Mouse (Mus musculus): Measurements from ENCODE around the gene Sigmar1. TPM values are rescaled to one million over a fixed set of nuclear protein-coding genes. Genes with fewer than 3 reads are reported as not detected.

Gene Sigmar1
- polyA plus RNA-seq, 1 experiment, result 60.0 TPM

GRCm38 (mm10) chr4:41715082-41715481 lies 40.9 kb downstream of the Sigmar1 start:
- TF ChIP-seq POLR2A (IDR thresholded peaks at IDR 0.05; ENCODE audit: borderline replicate concordance, extremely low read depth, insufficient read depth, insufficient read length, poor library complexity, severe bottlenecking) (no peak), CTCF (IDR thresholded peaks at IDR 0.05; ENCODE audit: borderline replicate concordance, extremely low read depth, insufficient read depth, insufficient read length) (no peak)

GRCm38 (mm10) chr4:41714276-41714675 lies 41.7 kb downstream of the Sigmar1 start:
- TF ChIP-seq POLR2A (IDR thresholded peaks at IDR 0.05; ENCODE audit: borderline replicate concordance, extremely low read depth, insufficient read depth, insufficient read length, poor library complexity, severe bottlenecking), result no peak
- TF ChIP-seq CTCF (IDR thresholded peaks at IDR 0.05; ENCODE audit: borderline replicate concordance, extremely low read depth, insufficient read depth, insufficient read length), result peak; percentile 89

More at GRCm38 (mm10) chr4:41715082-41715481, 40.9 kb downstream of the Sigmar1 start:
- DNase-seq (ENCODE audit: low read depth), result no peak

DNA sequence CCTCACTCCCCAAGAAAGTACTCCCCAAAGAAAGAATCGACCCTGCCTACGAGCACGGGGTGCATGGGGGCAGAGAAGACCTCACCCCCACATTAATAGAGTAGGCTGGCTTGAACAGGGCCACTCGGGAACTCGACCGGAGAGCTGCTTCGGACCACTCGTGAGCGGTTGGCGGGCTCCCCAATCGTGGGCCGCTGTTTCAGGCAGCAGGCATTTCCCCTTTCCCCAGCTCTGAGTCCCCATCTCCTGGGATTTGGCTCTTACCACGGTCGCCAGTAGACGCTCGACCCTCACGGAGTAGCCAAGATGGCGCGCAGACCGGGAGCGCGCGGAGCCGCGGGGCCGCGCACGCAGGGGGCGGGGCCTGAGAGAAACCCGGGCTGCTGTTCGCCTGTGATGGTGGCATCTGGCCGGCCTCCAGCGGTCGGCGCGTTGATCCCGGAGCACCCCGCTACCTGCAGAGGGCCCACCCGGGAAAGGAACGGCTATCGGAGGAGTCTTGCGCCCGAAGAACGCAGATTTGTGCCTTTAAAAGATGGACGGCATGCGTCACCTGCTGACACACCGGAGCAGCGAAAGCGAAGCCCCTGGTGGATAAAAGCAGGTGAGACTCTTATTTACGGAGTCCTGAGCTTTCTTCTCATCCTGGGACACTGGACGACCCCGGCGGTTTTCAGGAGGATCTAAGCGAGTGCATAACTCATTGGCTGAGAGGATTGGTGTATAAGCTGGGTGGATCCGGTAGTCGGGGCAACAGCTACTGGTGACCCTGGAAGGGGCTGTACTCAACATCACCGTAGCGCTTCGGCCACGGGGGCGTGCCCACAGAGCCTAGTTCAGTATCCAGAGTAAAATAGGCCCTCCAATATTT lies 42.5 kb downstream of the Sigmar1 start, which contains the start of gene Rpp25l:
Gene Rpp25l, minus strand, starts transcription at position 338 of the 871 bp plus-strand sequence.
- peak; percentile 90 for DNase-seq (ENCODE audit: low read depth)
- TF ChIP-seq POLR2A (IDR thresholded peaks at IDR 0.05; ENCODE audit: borderline replicate concordance, extremely low read depth, insufficient read depth, insufficient read length, poor library complexity, severe bottlenecking) (peak; percentile 91), CTCF (IDR thresholded peaks at IDR 0.05; ENCODE audit: borderline replicate concordance, extremely low read depth, insufficient read depth, insufficient read length) (peak; percentile 43)

More at GRCm38 (mm10) chr4:41714276-41714675, 41.7 kb downstream of the Sigmar1 start:
- peak; percentile 85 for DNase-seq (ENCODE audit: low read depth)

DNA sequence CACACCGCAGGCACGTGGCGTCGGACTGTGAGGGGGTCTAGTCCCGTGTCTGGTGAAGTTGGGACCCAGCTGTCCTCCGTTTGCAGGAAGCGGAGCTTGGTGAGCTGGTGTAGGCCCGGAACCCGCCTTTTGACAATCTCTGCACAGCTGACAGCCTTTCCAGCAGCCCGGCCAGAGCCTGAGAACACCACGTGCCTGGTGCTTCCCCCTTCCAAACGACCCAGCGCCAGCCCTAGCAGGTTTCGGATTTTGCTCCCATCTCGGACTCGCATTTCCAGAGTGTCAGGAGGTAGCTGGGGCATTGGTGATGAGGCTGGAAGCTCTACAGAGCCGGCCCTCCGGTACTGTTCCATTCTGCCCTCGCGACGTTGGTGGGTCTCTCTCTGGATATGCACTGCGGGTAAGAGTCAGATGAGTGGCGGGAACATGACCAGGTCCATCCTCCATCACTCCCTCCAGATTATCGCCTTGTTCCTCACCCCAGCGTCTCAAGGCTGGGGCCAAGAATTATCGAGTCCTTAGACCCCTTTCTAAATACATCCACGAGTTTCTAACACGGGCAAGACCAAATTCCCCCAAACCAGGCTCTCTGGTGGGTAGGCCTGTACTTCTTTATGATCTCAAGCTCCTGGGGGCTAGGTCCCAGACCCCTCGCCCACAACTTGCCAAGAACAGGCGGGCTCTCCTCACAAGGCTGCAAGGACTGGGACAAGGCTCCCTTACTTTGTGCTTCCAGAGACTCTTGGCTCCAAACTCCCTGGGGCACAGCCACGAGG lies 43.3 kb downstream of the Sigmar1 start:
- no peak for TF ChIP-seq POLR2A (IDR thresholded peaks at IDR 0.05; ENCODE audit: borderline replicate concordance, extremely low read depth, insufficient read depth, insufficient read length, poor library complexity, severe bottlenecking)
- no peak for TF ChIP-seq CTCF (IDR thresholded peaks at IDR 0.05; ENCODE audit: borderline replicate concordance, extremely low read depth, insufficient read depth, insufficient read length)
- no peak for DNase-seq (ENCODE audit: low read depth)

DNA sequence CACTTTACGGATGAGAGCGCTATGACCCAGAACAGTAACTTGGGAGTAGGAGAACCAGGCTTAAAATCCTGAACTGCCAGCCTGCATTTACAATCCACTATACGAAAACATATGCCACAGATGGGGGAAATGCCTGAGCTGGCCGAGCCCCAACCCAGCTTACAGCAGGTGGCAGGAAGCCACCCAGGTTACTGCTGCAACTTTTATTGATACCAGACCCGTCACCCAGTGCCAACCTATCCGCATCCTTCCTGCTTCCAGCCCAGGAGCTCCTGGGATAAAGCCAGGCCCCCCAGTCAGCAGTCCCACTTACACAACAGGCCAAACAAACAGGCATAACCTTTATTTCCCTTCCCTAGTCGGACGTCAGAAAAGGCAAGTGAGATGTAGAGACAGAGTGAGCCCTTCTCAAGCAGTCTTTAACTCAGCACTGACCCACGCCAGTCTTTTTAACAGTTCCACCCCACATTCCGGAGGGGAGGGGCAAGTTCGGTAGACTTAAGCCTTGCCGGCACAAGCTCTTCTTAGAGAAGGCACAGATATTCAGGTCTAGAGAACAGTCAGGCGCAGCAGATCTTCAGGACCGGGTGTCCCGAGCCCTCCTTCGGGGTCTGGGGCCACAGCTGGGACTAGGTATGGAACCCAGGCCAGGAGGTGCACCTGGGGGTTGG lies 44.1 kb downstream of the Sigmar1 start:
- peak; percentile 63 for DNase-seq (ENCODE audit: low read depth)
- no peak for TF ChIP-seq POLR2A (IDR thresholded peaks at IDR 0.05; ENCODE audit: borderline replicate concordance, extremely low read depth, insufficient read depth, insufficient read length, poor library complexity, severe bottlenecking)
- TF ChIP-seq CTCF (IDR thresholded peaks at IDR 0.05; ENCODE audit: borderline replicate concordance, extremely low read depth, insufficient read depth, insufficient read length), result no peak

DNA sequence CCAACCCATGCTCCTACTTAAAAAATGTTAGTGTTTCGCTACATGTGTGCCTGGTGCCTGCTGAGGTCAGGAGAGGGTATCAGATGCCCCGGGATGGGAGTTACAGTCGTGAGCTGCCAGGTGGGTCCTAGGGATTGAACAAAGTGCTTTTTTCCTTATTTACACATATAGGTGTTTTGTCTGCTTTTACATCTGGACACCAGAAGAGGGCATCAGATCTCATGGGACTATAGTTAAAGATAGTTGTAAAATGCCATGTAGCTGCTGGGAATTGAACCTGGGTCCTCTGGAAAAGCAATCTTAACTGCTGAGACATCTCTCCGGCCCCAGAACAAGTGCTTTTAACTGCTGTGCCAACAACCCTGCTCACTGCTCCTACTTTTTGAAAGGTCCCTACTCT lies 45.7 kb downstream of the Sigmar1 start:
- no peak for TF ChIP-seq CTCF (IDR thresholded peaks at IDR 0.05; ENCODE audit: borderline replicate concordance, extremely low read depth, insufficient read depth, insufficient read length)
- TF ChIP-seq POLR2A (IDR thresholded peaks at IDR 0.05; ENCODE audit: borderline replicate concordance, extremely low read depth, insufficient read depth, insufficient read length, poor library complexity, severe bottlenecking), result no peak
- DNase-seq (ENCODE audit: low read depth), result no peak

GRCm38 (mm10) chr4:41708192-41708745 lies 47.7 kb downstream of the Sigmar1 start:
- DNase-seq (ENCODE audit: low read depth), result peak; percentile 85
- 0 out of 2 replicates have a peak, but pooled peaks have one; percentile 36 for TF ChIP-seq CTCF (IDR thresholded peaks at IDR 0.05; ENCODE audit: borderline replicate concordance, extremely low read depth, insufficient read depth, insufficient read length)
- no peak for TF ChIP-seq POLR2A (IDR thresholded peaks at IDR 0.05; ENCODE audit: borderline replicate concordance, extremely low read depth, insufficient read depth, insufficient read length, poor library complexity, severe bottlenecking)

- peak; percentile 96 for DNase-seq (ENCODE audit: low read depth)
- TF ChIP-seq POLR2A (IDR thresholded peaks at IDR 0.05; ENCODE audit: borderline replicate concordance, extremely low read depth, insufficient read depth, insufficient read length, poor library complexity, severe bottlenecking) (no peak), CTCF (IDR thresholded peaks at IDR 0.05; ENCODE audit: borderline replicate concordance, extremely low read depth, insufficient read depth, insufficient read length) (peak; percentile 79)
Measured at GRCm38 (mm10) chr4:41707011-41707535, 48.9 kb downstream of the Sigmar1 start.

DNA sequence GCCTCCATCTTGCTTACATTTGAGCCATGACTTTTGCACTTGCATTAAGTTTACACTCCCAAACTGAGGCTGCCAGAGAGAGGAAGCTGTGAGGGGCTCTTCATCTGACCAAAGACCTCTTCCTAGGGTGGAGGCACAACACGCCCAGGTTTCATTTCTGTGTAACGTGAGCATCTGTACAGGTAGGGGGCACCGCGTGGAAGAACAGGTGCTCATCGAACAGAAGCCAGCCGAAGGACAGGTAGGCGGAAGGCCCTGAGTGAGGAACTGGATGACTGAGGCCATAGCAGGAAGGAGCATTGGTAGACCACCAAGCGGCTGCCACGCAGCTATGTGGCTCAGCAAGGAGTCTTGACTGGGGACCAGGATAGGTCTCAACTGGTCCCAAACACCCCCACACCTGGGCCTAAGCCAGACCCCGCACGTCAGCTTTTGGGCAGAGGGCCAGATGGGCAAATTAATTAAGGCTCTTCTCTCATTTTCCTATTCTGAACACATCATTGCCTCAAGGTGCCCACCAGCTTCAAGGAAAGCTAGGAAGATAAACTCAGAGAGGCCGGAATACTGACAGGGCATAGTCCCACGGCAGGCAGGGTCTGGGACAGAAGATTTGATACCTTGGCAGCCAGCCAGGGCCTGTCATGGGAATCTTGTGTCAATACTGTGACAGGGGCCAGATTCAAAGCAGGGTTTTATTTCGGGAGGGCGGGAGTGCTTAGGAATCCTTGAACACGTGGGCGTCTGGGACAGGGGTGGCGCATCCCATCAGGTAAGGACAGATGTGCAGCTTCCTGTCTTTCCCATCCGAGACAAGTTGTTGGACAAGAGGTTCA lies 49.8 kb downstream of the Sigmar1 start:
- TF ChIP-seq POLR2A (IDR thresholded peaks at IDR 0.05; ENCODE audit: borderline replicate concordance, extremely low read depth, insufficient read depth, insufficient read length, poor library complexity, severe bottlenecking) (no peak), CTCF (IDR thresholded peaks at IDR 0.05; ENCODE audit: borderline replicate concordance, extremely low read depth, insufficient read depth, insufficient read length) (no peak)
- DNase-seq (ENCODE audit: low read depth), result peak; percentile 68

All from brain, embryonic 14.5 days (tissue).